Mouse (Mus musculus): ENCODE measurements around the gene 4931429L15Rik. TPM values are rescaled to one million over a fixed set of nuclear protein-coding genes. Genes with fewer than 3 reads are reported as not detected.

Gene 4931429L15Rik
- total RNA-seq, 4 experiments from 2014 or later: not detected

DNA sequence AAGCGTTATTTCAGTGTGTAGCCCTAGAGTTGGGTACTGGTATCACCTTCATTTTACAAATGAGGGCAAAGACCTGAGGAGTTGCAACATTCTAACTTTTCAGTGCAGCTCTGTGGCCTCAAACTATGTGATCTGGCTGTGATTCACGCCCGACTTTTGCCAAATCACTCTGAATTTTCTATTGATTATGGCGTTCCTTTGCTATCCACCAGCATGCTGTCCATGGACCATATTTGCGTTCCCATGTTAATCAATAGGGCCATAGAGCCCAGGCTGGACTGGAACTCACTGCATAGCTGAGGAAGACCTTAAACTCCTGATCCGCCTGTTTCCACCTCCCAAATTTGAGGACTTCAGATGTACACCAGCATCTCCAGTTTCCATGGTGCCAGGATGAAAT lies 60.7 kb downstream of the 4931429L15Rik start:
- DNase-seq (ENCODE audit: low spot score in 2 of 2): no peak

- no peak for DNase-seq (ENCODE audit: low spot score in 2 of 2)
These were observed 62.2 kb downstream of the 4931429L15Rik start for GRCm38 (mm10) chr9:46257546-46257945.

GRCm38 (mm10) chr9:46256658-46257385 lies 63.0 kb downstream of the 4931429L15Rik start:
- no peak for DNase-seq (ENCODE audit: low spot score in 2 of 2)

GRCm38 (mm10) chr9:46256177-46256576 lies 63.6 kb downstream of the 4931429L15Rik start:
- no peak for DNase-seq (ENCODE audit: low spot score in 2 of 2)

Other genes with a start within 250 kb of the 4931429L15Rik start
- 1 to 10 TPM in 1 of 4 experiments, not detected in 3; 3.3 TPM for gene Apoa1, start 91.4 kb downstream of the 4931429L15Rik start, total RNA-seq (2022)
- 1 to 10 TPM in 1 of 4 experiments, not detected in 3; 4.3 TPM for gene Apoc3, start 84.3 kb downstream of the 4931429L15Rik start, total RNA-seq (2022)
- not detected for gene Apoa4, start 79.3 kb downstream of the 4931429L15Rik start, total RNA-seq (2022)
- under 1 TPM in 1 of 4 experiments, not detected in 3; 0.27 TPM for gene Apoa5, start 51.4 kb downstream of the 4931429L15Rik start, total RNA-seq (2022)
- 10 to 100 TPM; 21.8 to 32.3 (median 26.9) TPM for gene Zpr1, start 46.9 kb downstream of the 4931429L15Rik start, total RNA-seq (2022)
- 10 to 100 TPM in 2 of 4 experiments, 1 to 10 TPM in 2; 6.3 to 13.7 (median 10.1) TPM for gene Bud13, start 37.0 kb downstream of the 4931429L15Rik start, total RNA-seq (2022)